Mouse (Mus musculus): Measurements from ENCODE around the gene Gm20662.

Gm20662 gene

DNA sequence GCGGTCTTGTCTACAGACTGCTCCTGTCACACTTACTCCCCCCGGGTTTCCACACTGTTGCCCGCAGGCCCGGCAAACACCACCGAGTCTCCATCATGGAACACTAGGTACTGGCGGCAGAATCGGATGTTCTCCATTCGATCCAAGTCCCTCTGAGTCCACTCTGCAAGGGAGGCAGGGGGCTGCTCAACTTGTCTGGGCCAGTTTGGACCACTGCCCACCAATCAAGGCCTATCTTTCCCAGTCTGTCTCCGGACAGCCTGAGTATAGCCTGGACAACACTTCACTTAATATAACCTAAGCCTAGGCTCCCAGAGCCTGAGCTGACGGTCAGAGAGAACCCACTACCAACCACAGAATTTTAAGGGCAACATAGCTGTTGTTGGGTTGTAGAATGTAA, 97.4 kb downstream of the Gm20662 start:
- no peak for DNase-seq (ENCODE audit: low spot score)

DNA sequence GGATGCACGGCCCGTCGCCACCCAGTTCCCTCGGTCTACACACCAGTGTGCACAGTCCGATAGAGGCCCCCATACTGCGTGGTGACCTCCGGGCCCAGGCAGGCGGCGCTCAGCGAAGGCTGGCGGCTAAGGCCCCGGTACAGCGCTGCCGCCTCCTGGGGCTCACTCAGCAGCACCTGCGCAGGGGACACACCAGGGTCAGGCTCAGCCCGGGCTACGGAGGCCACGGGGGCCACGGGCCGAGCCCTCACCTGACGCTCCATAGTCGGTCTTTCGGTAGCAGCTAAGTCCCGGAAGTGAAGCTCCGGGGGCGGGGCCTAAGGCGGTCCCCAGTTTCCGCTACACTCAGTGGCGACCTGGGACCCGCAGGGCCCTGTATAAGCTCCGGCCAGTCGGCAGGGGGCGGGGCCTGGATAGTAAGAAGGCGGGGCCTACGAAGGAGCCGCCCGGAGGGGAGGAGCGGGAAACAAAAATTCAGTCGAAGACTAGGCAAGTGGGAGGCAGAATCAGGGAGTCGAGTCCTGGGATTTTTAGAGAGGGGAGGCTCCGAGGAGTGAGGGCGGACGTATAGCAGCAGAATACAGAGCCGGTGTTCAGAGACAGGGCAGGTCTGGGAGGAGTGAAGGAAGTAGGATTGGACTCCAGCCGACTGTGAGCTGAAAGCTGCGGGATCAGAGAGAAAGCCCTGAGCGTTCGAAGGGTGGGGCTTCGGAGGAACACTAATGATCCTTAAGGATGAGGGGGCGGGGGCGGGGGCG, 98.2 kb downstream of the Gm20662 start, which contains the start of gene Apeh:
Gene Apeh (minus strand): TSS at position 423 of the 758 bp plus-strand sequence.
- peak; percentile 96 for DNase-seq (ENCODE audit: low spot score)
